Mouse (Mus musculus): ENCODE data around the gene Gm20388. TPM values are rescaled to one million over a fixed set of nuclear protein-coding genes. Genes with fewer than 3 reads are reported as not detected.
A peak's percentile ranks its signal among the peaks of the same experiment; 100 is the strongest.

The Gm20388 gene
- total RNA-seq, 1 experiment from 2014 or later: 18.4 TPM

GRCm38 (mm10) chr8:120297000-120297399, 386.4 kb downstream of the Gm20388 start:
- ATAC-seq (replicated peaks in 1 of 2; ENCODE audit: insufficient read depth in 1 of 2, low FRiP score in 2 of 2, low TSS enrichment in 1 of 2, low read depth in 1 of 2, poor library complexity in 2 of 2, severe bottlenecking in 2 of 2): no peak

GRCm38 (mm10) chr8:120298601-120299532, 388.2 kb downstream of the Gm20388 start:
- no peak for ATAC-seq (replicated peaks in 1 of 2; ENCODE audit: insufficient read depth in 1 of 2, low FRiP score in 2 of 2, low TSS enrichment in 1 of 2, low read depth in 1 of 2, poor library complexity in 2 of 2, severe bottlenecking in 2 of 2)

- ATAC-seq (replicated peaks in 1 of 2; ENCODE audit: insufficient read depth in 1 of 2, low FRiP score in 2 of 2, low TSS enrichment in 1 of 2, low read depth in 1 of 2, poor library complexity in 2 of 2, severe bottlenecking in 2 of 2): peak; percentile 91 to 93
Measured at GRCm38 (mm10) chr8:120300601-120301141, 390.0 kb downstream of the Gm20388 start.

GRCm38 (mm10) chr8:120302941-120303675, 392.5 kb downstream of the Gm20388 start:
- no peak for ATAC-seq (replicated peaks in 1 of 2; ENCODE audit: insufficient read depth in 1 of 2, low FRiP score in 2 of 2, low TSS enrichment in 1 of 2, low read depth in 1 of 2, poor library complexity in 2 of 2, severe bottlenecking in 2 of 2)

- ATAC-seq (replicated peaks in 1 of 2; ENCODE audit: insufficient read depth in 1 of 2, low FRiP score in 2 of 2, low TSS enrichment in 1 of 2, low read depth in 1 of 2, poor library complexity in 2 of 2, severe bottlenecking in 2 of 2): no peak
Measured at GRCm38 (mm10) chr8:120304097-120304496, 393.5 kb downstream of the Gm20388 start.

GRCm38 (mm10) chr8:120305800-120306385, 395.3 kb downstream of the Gm20388 start:
- no peak for ATAC-seq (replicated peaks in 1 of 2; ENCODE audit: insufficient read depth in 1 of 2, low FRiP score in 2 of 2, low TSS enrichment in 1 of 2, low read depth in 1 of 2, poor library complexity in 2 of 2, severe bottlenecking in 2 of 2)

- ATAC-seq (replicated peaks in 1 of 2; ENCODE audit: insufficient read depth in 1 of 2, low FRiP score in 2 of 2, low TSS enrichment in 1 of 2, low read depth in 1 of 2, poor library complexity in 2 of 2, severe bottlenecking in 2 of 2): peak; percentile 57 to 63; a peak in 3 of 4 replicates
Measured at GRCm38 (mm10) chr8:120307103-120307502, 396.5 kb downstream of the Gm20388 start.

- ATAC-seq (replicated peaks in 1 of 2; ENCODE audit: insufficient read depth in 1 of 2, low FRiP score in 2 of 2, low TSS enrichment in 1 of 2, low read depth in 1 of 2, poor library complexity in 2 of 2, severe bottlenecking in 2 of 2): no peak
Measured at GRCm38 (mm10) chr8:120307528-120307927, 396.9 kb downstream of the Gm20388 start.

- no peak for ATAC-seq (replicated peaks in 1 of 2; ENCODE audit: insufficient read depth in 1 of 2, low FRiP score in 2 of 2, low TSS enrichment in 1 of 2, low read depth in 1 of 2, poor library complexity in 2 of 2, severe bottlenecking in 2 of 2)
Measured at GRCm38 (mm10) chr8:120308131-120308530, 397.5 kb downstream of the Gm20388 start.

GRCm38 (mm10) chr8:120308553-120308952, 397.9 kb downstream of the Gm20388 start:
- no peak for ATAC-seq (replicated peaks in 1 of 2; ENCODE audit: insufficient read depth in 1 of 2, low FRiP score in 2 of 2, low TSS enrichment in 1 of 2, low read depth in 1 of 2, poor library complexity in 2 of 2, severe bottlenecking in 2 of 2)

GRCm38 (mm10) chr8:120309326-120309725, 398.7 kb downstream of the Gm20388 start:
- no peak for ATAC-seq (replicated peaks in 1 of 2; ENCODE audit: insufficient read depth in 1 of 2, low FRiP score in 2 of 2, low TSS enrichment in 1 of 2, low read depth in 1 of 2, poor library complexity in 2 of 2, severe bottlenecking in 2 of 2)

GRCm38 (mm10) chr8:120310063-120310462, 399.4 kb downstream of the Gm20388 start:
- ATAC-seq (replicated peaks in 1 of 2; ENCODE audit: insufficient read depth in 1 of 2, low FRiP score in 2 of 2, low TSS enrichment in 1 of 2, low read depth in 1 of 2, poor library complexity in 2 of 2, severe bottlenecking in 2 of 2): no peak

- ATAC-seq (replicated peaks in 1 of 2; ENCODE audit: insufficient read depth in 1 of 2, low FRiP score in 2 of 2, low TSS enrichment in 1 of 2, low read depth in 1 of 2, poor library complexity in 2 of 2, severe bottlenecking in 2 of 2): peak; percentile 27 to 30; a peak in 2 of 4 replicates
Measured at GRCm38 (mm10) chr8:120312452-120312851, 401.8 kb downstream of the Gm20388 start.

- ATAC-seq (replicated peaks in 1 of 2; ENCODE audit: insufficient read depth in 1 of 2, low FRiP score in 2 of 2, low TSS enrichment in 1 of 2, low read depth in 1 of 2, poor library complexity in 2 of 2, severe bottlenecking in 2 of 2): no peak
Measured at GRCm38 (mm10) chr8:120313674-120314073, 403.0 kb downstream of the Gm20388 start.

- no peak for ATAC-seq (replicated peaks in 1 of 2; ENCODE audit: insufficient read depth in 1 of 2, low FRiP score in 2 of 2, low TSS enrichment in 1 of 2, low read depth in 1 of 2, poor library complexity in 2 of 2, severe bottlenecking in 2 of 2)
Measured at GRCm38 (mm10) chr8:120314932-120315331, 404.3 kb downstream of the Gm20388 start.

GRCm38 (mm10) chr8:120315644-120316043, 405.0 kb downstream of the Gm20388 start:
- no peak for ATAC-seq (replicated peaks in 1 of 2; ENCODE audit: insufficient read depth in 1 of 2, low FRiP score in 2 of 2, low TSS enrichment in 1 of 2, low read depth in 1 of 2, poor library complexity in 2 of 2, severe bottlenecking in 2 of 2)

GRCm38 (mm10) chr8:120316707-120317106, 406.1 kb downstream of the Gm20388 start:
- ATAC-seq (replicated peaks in 1 of 2; ENCODE audit: insufficient read depth in 1 of 2, low FRiP score in 2 of 2, low TSS enrichment in 1 of 2, low read depth in 1 of 2, poor library complexity in 2 of 2, severe bottlenecking in 2 of 2): no peak
